Mouse (Mus musculus) heart, postnatal 0 days (tissue): ENCODE results near the gene Gdf7.

ENCODE experiments used
- CTCF ChIP-seq: IDR thresholded peaks from 2 replicates; pipeline ENCODE4 v1.5.1; 2016; ENCODE audit warnings: antibody characterized with exemption, control low read depth, low read depth
- EP300 ChIP-seq: IDR thresholded peaks from 2 replicates; pipeline ENCODE4 v1.6.1; 2016; ENCODE audit warnings: antibody characterized with exemption, low read depth

- TF ChIP-seq CTCF (no peak), EP300 (no peak)
These were observed 10.4 kb downstream of the Gdf7 start for GRCm38 (mm10) chr12:8291157-8291853.
